Mouse (Mus musculus): ENCODE measurements around the gene Lrrc8e. TPM values are rescaled to one million over a fixed set of nuclear protein-coding genes. Genes with fewer than 3 reads are reported as not detected.
A peak's percentile ranks its signal among the peaks of the same experiment; 100 is the strongest.

Lrrc8e gene
- 0.56 and 0.67 TPM in 2 replicates for polyA plus RNA-seq (2016; fragmentation: Nextera tagmentation; extraction: Ambion mirVana)

GRCm38 (mm10) chr8:4226739-4227347, at the start of gene Lrrc8e:
Lrrc8e (plus strand) TSS chr8:4226827.
- 3% methylated on average over 33 of the region's 33 CpGs for WGBS
- Histone ChIP-seq H3K9me3 (no peaks in the 10 kb centered on the region), H3K4me2 (replicated peaks) (peak within 1 kb of the TSS; percentile 49), H3K27me3 (peaks cover 27% of the 10 kb centered on the region), H3K36me3 (no peaks in the 10 kb centered on the region), H3K9ac (peak within 1 kb of the TSS; percentile 5; the same call in 1 of the 2 replicates), H3K27ac (no peak within 1 kb of the TSS), H3K4me1 (no peaks in the 10 kb centered on the region), H3K4me3 (peak within 1 kb of the TSS; percentile 28)
- ATAC-seq (ENCODE audit: insufficient number of reproducible peaks, insufficient read depth, low FRiP score, low TSS enrichment), result peak; percentile 44; the same call in 1 of the 2 replicates

DNA sequence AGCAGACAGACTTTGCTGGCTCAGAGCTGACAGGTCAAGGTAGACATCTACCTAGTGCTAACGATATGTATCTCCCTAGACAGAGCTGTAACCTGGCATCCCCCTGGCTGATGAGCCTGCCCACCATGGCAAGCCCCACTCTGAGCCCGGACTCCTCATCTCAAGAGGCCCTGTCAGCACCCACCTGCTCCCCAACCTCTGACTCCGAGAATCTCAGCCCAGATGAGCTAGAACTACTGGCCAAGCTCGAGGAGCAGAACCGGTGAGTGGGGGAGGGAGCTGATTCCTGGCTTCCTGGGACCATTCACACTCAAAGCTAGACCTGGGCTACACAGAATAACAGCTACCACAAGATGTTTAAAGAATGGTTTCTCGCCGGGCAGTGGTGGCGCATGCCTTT, 43.2 kb upstream of the Lrrc8e start:
- Histone ChIP-seq H3K9me3 (no peaks in the 10 kb centered on the region), H3K4me3 (no peak overlapping the region), H3K36me3 (peaks cover 47% of the 10 kb centered on the region), H3K9ac (no peak overlapping the region), H3K27ac (no peak overlapping the region), H3K27me3 (no peaks in the 10 kb centered on the region), H3K4me2 (replicated peaks) (no peak overlapping the region), H3K4me1 (no peaks in the 10 kb centered on the region)
- ATAC-seq (ENCODE audit: insufficient number of reproducible peaks, insufficient read depth, low FRiP score, low TSS enrichment), result no peak
- 85% methylated on average over 8 of the region's 8 CpGs for WGBS

DNA sequence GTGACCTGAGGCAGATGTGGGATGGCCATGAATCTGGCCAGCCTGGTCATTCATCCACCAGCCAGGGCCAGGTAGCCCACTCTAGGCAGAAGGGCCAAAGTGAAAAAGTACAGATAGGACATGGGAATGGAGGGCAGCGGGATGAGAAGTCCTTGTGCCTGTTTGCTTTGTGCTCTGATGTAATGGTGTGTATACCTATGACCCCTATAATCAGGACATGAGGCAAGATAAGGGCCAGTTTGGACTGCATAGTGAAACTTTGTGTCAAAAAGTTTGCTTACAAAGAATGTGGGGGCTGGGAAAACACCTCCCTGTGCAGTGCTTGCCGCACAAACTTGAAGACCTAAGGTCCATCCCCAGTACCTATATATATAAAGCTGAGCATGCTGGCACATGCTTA, 40.5 kb upstream of the Lrrc8e start:
- 98% methylated on average over 2 of the region's 2 CpGs for WGBS
- Histone ChIP-seq H3K4me3 (no peak overlapping the region), H3K27me3 (no peaks in the 10 kb centered on the region), H3K4me2 (replicated peaks) (no peak overlapping the region), H3K36me3 (peaks cover 47% of the 10 kb centered on the region), H3K27ac (no peak overlapping the region), H3K9ac (no peak overlapping the region), H3K4me1 (no peaks in the 10 kb centered on the region), H3K9me3 (no peaks in the 10 kb centered on the region)
- no peak for ATAC-seq (ENCODE audit: insufficient number of reproducible peaks, insufficient read depth, low FRiP score, low TSS enrichment)

DNA sequence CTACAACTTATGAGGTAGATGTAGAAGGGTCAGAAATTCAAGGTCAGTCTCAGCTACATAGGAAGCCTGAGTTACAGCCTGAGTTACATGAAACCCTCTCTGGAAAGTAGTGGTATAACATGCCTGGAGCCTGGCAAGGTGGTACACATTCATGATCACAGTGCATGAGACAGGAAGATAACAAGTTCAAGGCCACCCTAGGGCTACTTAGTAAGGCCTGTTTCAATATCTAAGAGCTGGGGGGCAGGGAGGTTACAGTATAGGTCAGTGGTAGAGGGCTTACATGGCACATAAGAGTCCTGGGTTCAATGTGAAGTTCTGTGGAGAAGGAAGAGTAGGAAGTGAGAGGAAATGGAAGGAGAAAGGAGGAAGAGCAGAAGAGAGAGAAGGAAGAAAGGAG, 38.0 kb upstream of the Lrrc8e start:
- H3K27me3 ChIP-seq, result no peaks in the 10 kb centered on the region
- H3K4me3 ChIP-seq, result no peak overlapping the region
- no peak overlapping the region for H3K9ac ChIP-seq
- no peaks in the 10 kb centered on the region for H3K9me3 ChIP-seq
- no peak for ATAC-seq (ENCODE audit: insufficient number of reproducible peaks, insufficient read depth, low FRiP score, low TSS enrichment)
- peaks cover 37% of the 10 kb centered on the region for H3K36me3 ChIP-seq
- H3K4me2 ChIP-seq (replicated peaks), result no peak overlapping the region
- H3K4me1 ChIP-seq, result 0 out of 2 replicates have a peak, but pooled peaks cover 4% of the 10 kb centered on the region
- H3K27ac ChIP-seq, result no peak overlapping the region

DNA sequence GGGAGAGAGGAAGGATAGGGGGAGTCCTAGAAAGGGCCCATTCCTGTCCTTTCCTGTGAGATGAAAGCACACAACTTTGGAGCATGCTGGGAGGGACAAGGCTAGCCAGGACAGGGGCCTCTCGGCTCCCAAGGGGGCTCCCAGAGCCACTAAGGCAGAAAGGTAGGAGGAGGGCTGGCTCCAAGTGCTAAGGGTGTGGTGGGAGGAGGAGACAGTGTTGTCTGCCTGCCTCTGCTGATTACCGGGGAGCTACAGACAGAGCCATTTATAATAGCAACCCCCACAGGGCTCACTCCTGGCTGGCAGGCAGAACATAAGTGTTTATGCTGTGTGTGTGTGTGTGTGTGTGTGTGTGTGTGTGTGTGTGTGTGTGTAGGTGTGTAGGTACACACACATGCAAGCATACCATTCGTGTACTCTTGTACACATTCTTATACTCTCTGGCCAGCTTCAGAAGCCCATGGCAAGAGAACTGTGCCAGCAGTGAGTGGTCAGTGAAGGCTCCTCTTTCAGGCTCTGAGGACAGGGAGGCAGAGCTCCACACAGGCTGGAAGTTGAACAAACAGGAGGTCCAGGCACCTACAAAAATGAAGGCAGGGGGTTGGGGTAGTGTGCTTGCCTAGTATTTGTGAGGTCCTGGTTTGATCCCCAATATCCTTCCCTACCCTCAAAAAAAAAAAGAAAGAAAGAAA, 37.5 kb upstream of the Lrrc8e start:
- Histone ChIP-seq H3K9ac (no peak overlapping the region), H3K4me1 (0 out of 2 replicates have a peak, but pooled peaks cover 4% of the 10 kb centered on the region), H3K27ac (no peak overlapping the region), H3K4me3 (no peak overlapping the region), H3K36me3 (peaks cover 36% of the 10 kb centered on the region), H3K4me2 (replicated peaks) (no peak overlapping the region), H3K9me3 (no peaks in the 10 kb centered on the region), H3K27me3 (no peaks in the 10 kb centered on the region)
- 35% methylated on average over 3 of the region's 3 CpGs for WGBS
- no peak for ATAC-seq (ENCODE audit: insufficient number of reproducible peaks, insufficient read depth, low FRiP score, low TSS enrichment)

DNA sequence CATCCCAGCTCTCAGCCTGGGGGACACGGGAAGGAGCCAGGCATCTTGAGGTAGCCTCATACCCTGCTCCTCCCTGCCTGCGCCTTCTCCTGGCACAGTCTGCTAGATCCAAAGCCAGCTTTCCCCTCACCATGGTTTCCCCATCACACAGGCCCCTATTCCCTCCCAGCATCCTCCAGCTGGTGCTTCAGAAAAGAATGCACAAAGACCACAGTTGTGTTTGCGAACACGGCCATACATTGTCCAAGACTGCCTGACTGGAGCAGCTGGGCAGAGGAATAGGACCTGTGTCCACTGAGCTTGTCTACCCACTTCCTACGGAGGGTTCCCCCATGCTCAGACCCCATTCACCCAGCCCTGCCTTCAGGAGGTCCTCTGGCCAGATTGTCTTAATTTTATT, 34.3 kb upstream of the Lrrc8e start:
- H3K4me1 ChIP-seq, result 0 out of 2 replicates have a peak, but pooled peaks cover 4% of the 10 kb centered on the region
- 59% methylated on average over 5 of the region's 5 CpGs for WGBS
- H3K9ac ChIP-seq, result no peak overlapping the region
- no peaks in the 10 kb centered on the region for H3K27me3 ChIP-seq
- no peak for ATAC-seq (ENCODE audit: insufficient number of reproducible peaks, insufficient read depth, low FRiP score, low TSS enrichment)
- H3K9me3 ChIP-seq, result no peaks in the 10 kb centered on the region
- no peak overlapping the region for H3K4me2 ChIP-seq (replicated peaks)
- H3K4me3 ChIP-seq, result no peak overlapping the region
- no peak overlapping the region for H3K27ac ChIP-seq
- H3K36me3 ChIP-seq, result peaks cover 9% of the 10 kb centered on the region

DNA sequence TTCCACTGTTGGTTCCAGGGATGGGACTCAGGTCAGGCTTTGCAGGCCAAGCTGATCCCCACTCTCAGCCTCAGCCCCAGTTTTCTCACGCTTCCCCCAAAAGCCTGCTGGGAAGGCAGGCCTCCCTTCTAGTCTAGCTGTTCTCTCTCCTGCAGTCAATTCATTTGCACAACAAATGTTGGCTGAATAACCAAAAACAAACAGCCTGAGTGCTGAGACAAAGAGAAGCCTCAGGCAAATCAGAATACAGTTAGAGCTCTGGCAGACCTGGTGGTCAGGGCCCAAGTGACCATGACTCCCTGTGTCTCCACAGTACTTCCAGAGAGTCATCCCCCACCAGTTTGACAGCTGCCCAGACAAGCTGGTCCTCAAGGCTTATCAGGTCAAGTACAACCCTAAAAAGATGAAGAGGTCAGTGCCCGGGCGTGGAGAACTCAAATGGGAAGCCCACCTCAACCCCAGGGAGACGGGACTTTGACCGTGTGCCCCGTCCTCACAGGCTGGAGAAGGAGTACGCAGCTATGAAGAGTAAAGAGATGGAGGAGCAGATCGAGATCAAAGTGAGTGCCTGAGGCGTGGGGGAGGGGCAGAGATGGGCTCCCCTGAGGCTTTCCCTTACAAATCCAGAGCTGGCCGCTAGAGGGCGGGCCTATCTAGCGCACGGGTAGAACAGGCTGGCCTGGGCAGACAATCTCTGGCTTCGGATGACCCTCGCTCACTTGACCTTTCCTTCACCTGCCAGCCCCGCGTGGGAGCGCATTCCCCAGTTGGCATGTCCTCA, 33.6 kb upstream of the Lrrc8e start:
- H3K9me3 ChIP-seq, result no peaks in the 10 kb centered on the region
- ATAC-seq (ENCODE audit: insufficient number of reproducible peaks, insufficient read depth, low FRiP score, low TSS enrichment), result 0 out of 2 replicates have a peak, but pooled peaks have one; percentile 83
- 0 out of 2 replicates have a peak, but pooled peaks cover 4% of the 10 kb centered on the region for H3K4me1 ChIP-seq
- H3K27me3 ChIP-seq, result no peaks in the 10 kb centered on the region
- no peak overlapping the region for H3K9ac ChIP-seq
- WGBS, result 8% methylated on average over 18 of the region's 18 CpGs
- H3K4me3 ChIP-seq, result no peak overlapping the region
- 0 out of 2 replicates have a peak, but pooled peaks cover 2% of the 10 kb centered on the region for H3K36me3 ChIP-seq
- H3K27ac ChIP-seq, result no peak overlapping the region
- peak overlapping the region; percentile 21; the same call in 1 of the 2 replicates for H3K4me2 ChIP-seq (replicated peaks)

DNA sequence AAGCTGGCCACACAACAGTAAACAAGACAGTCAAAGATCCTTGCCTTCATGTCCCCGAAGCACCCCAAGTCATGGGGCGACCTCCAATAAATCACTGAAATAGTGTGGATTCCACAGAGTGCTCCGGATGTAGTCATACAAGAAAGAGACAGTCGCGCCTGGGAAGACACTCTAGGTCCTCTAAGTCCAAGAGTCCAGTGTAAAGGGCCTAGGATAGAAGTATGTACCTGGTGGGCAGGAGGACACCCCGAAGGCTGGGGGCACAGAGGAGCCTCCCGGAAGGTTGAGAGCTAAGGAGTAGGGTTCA, 33.1 kb upstream of the Lrrc8e start:
- Histone ChIP-seq H3K4me2 (replicated peaks) (peak overlapping the region; percentile 21; the same call in 1 of the 2 replicates), H3K4me1 (0 out of 2 replicates have a peak, but pooled peaks cover 4% of the 10 kb centered on the region), H3K36me3 (no peaks in the 10 kb centered on the region), H3K27ac (no peak overlapping the region), H3K9me3 (no peaks in the 10 kb centered on the region), H3K27me3 (no peaks in the 10 kb centered on the region), H3K9ac (no peak overlapping the region), H3K4me3 (no peak overlapping the region)
- WGBS, result 53% methylated on average over 7 of the region's 7 CpGs
- ATAC-seq (ENCODE audit: insufficient number of reproducible peaks, insufficient read depth, low FRiP score, low TSS enrichment), result no peak

- WGBS, result 56% methylated on average over 2 of the region's 2 CpGs
- H3K27ac ChIP-seq, result no peak overlapping the region
- no peak overlapping the region for H3K4me3 ChIP-seq
- no peak overlapping the region for H3K4me2 ChIP-seq (replicated peaks)
- H3K9ac ChIP-seq, result no peak overlapping the region
- peaks cover 27% of the 10 kb centered on the region; the same call in 1 of the 2 replicates for H3K36me3 ChIP-seq
- no peaks in the 10 kb centered on the region for H3K9me3 ChIP-seq
- H3K27me3 ChIP-seq, result peaks cover 30% of the 10 kb centered on the region
- ATAC-seq (ENCODE audit: insufficient number of reproducible peaks, insufficient read depth, low FRiP score, low TSS enrichment), result no peak
- peaks cover 9% of the 10 kb centered on the region; the same call in 1 of the 2 replicates for H3K4me1 ChIP-seq
Measured at GRCm38 (mm10) chr8:4201321-4201720, 25.3 kb upstream of the Lrrc8e start.

GRCm38 (mm10) chr8:4205246-4206123, 21.1 kb upstream of the Lrrc8e start:
- H3K4me3 ChIP-seq, result peak overlapping the region; percentile 4; the same call in 1 of the 2 replicates
- H3K27me3 ChIP-seq, result peaks cover 56% of the 10 kb centered on the region
- no peaks in the 10 kb centered on the region for H3K9me3 ChIP-seq
- H3K36me3 ChIP-seq, result peaks cover 38% of the 10 kb centered on the region
- 0 out of 2 replicates have a peak, but pooled peaks have one; percentile 4 for ATAC-seq (ENCODE audit: insufficient number of reproducible peaks, insufficient read depth, low FRiP score, low TSS enrichment)
- H3K4me1 ChIP-seq, result peaks cover 14% of the 10 kb centered on the region
- peak overlapping the region; percentile 27; the same call in 1 of the 2 replicates for H3K4me2 ChIP-seq (replicated peaks)
- WGBS, result 13% methylated on average over 38 of the region's 38 CpGs
- H3K9ac ChIP-seq, result 0 out of 2 replicates have a peak overlapping the region, but pooled peaks have one; percentile 27
- H3K27ac ChIP-seq, result no peak overlapping the region

Measured in embryonic facial prominence, embryonic 12.5 days (tissue).